Mouse (Mus musculus) lung, postnatal 0 days (tissue): ENCODE data around the gene Ttc26. TPM values are rescaled to one million over a fixed set of nuclear protein-coding genes. Genes with fewer than 3 reads are reported as not detected.

Source experiments
- ATAC-seq: fragments of 200-750 bp; cut with Nextera tagmentation; 2 replicates; pipeline ENCODE4 v1.8.0; 2017; ENCODE audit warnings: moderate library complexity
- DNase-seq: peaks from one replicate; pipeline ENCODE4 v3.0.0-alpha.2; 2016; ENCODE audit warnings: low spot score
- H3K27ac ChIP-seq: fragments of 300-500 bp; sonication (generic); 2 replicates; pipeline ENCODE4 v1.5.1; 2014; ENCODE audit warnings: antibody characterized with exemption, mild to moderate bottlenecking, low read length, mixed read lengths
- H3K27me3 ChIP-seq: fragments of 300-500 bp; sonication (generic); replicated peaks from 2 replicates; pipeline ENCODE4 v1.6.1; 2014; ENCODE audit warnings: low read length, mixed read lengths; ENCODE audit not compliant: insufficient read depth
- H3K36me3 ChIP-seq: fragments of 300-500 bp; sonication (generic); 2 replicates; pipeline ENCODE4 v1.6.1; 2014; ENCODE audit warnings: low read length, mixed read lengths; ENCODE audit not compliant: insufficient read depth
- H3K4me1 ChIP-seq: fragments of 300-500 bp; sonication (generic); 2 replicates; pipeline ENCODE4 v1.6.1; 2014; ENCODE audit warnings: antibody characterized with exemption, low read depth, low read length, mixed read lengths; ENCODE audit not compliant: insufficient read depth
- H3K4me2 ChIP-seq: fragments of 300-500 bp; sonication (generic); replicated peaks from 2 replicates; pipeline ENCODE4 v1.6.1; 2014; ENCODE audit warnings: low read depth, mild to moderate bottlenecking, low read length, moderate library complexity, mixed read lengths
- H3K4me3 ChIP-seq: fragments of 300-500 bp; sonication (generic); 2 replicates; pipeline ENCODE4 v1.5.1; 2014; ENCODE audit warnings: low read depth, low read length
- H3K9ac ChIP-seq: fragments of 300-500 bp; sonication (generic); replicated peaks from 2 replicates; pipeline ENCODE4 v1.6.1; 2014; ENCODE audit warnings: low read depth, mild to moderate bottlenecking
- H3K9me3 ChIP-seq: fragments of 300-500 bp; sonication (generic); 2 replicates; pipeline ENCODE4 v1.6.1; 2016; ENCODE audit warnings: low read length, mixed read lengths
- CTCF ChIP-seq: IDR thresholded peaks from 2 replicates; pipeline ENCODE4 v1.5.1; 2016; ENCODE audit warnings: antibody characterized with exemption, mild to moderate bottlenecking
- EP300 ChIP-seq: IDR thresholded peaks from 2 replicates; pipeline ENCODE4 v1.6.1; 2016; ENCODE audit warnings: antibody characterized with exemption, mild to moderate bottlenecking, control low read depth
- WGBS: fragments of 180-500 bp; shearing (Covaris S2); extraction: QIAGEN DNeasy Blood & Tissue Kit; methylation state at CpG from one replicate; pipeline ENCODE4 v1.1.7; 2014; 5-methylcytosine and 5-hydroxymethylcytosine counted together
- polyA plus RNA-seq: library from polyadenylated mRNA; unstranded; fragments of >200 nt; fragmentation: Nextera tagmentation; extraction: Ambion mirVana; gene quantifications from 2 replicates; pipeline ENCODE4 v1.2.1, GENCODE M21; 2015

The Ttc26 gene
- polyA plus RNA-seq, 1 experiment from 2014 or later, result 2.3 TPM

- DNase-seq, result peak; percentile 49
- Histone ChIP-seq H3K9me3 (no peaks in the 10 kb centered on the region), H3K27me3 (no peaks in the 10 kb centered on the region), H3K4me2 (no peak overlapping the region), H3K9ac (no peak overlapping the region), H3K4me3 (no peak overlapping the region), H3K36me3 (no peaks in the 10 kb centered on the region), H3K27ac (no peak overlapping the region), H3K4me1 (peaks cover 7% of the 10 kb centered on the region; the same call in 1 of the 2 replicates)
- WGBS, result 80% methylated on average over 12 of the region's 12 CpGs
- ATAC-seq, result 0 out of 2 replicates have a peak, but pooled peaks have one; percentile 14
- no peak for TF ChIP-seq CTCF
- no peak for TF ChIP-seq EP300
Observed at GRCm38 (mm10) chr6:38359736-38360499, 21.4 kb upstream of the Ttc26 start.

GRCm38 (mm10) chr6:38361065-38361464 lies 20.2 kb upstream of the Ttc26 start:
- DNase-seq (no peak), ATAC-seq (no peak)
- TF ChIP-seq CTCF (no peak), EP300 (no peak)
- H3K9me3 ChIP-seq, result no peaks in the 10 kb centered on the region
- no peak overlapping the region for H3K27ac ChIP-seq
- no peaks in the 10 kb centered on the region for H3K27me3 ChIP-seq
- no peaks in the 10 kb centered on the region for H3K36me3 ChIP-seq
- H3K4me3 ChIP-seq, result no peak overlapping the region
- H3K4me2 ChIP-seq, result no peak overlapping the region
- no peaks in the 10 kb centered on the region for H3K4me1 ChIP-seq
- H3K9ac ChIP-seq, result no peak overlapping the region
- WGBS, result 77% methylated on average over 4 of the region's 4 CpGs

GRCm38 (mm10) chr6:38361937-38362336 lies 19.3 kb upstream of the Ttc26 start:
- H3K9ac ChIP-seq, result no peak overlapping the region

GRCm38 (mm10) chr6:38363370-38363769 lies 17.9 kb upstream of the Ttc26 start:
- H3K27me3 ChIP-seq, result no peaks in the 10 kb centered on the region
- no peak for TF ChIP-seq CTCF
- TF ChIP-seq EP300, result no peak
- H3K4me3 ChIP-seq, result no peak overlapping the region
- 57% methylated on average over 4 of the region's 4 CpGs for WGBS
- H3K9ac ChIP-seq, result no peak overlapping the region
- no peaks in the 10 kb centered on the region for H3K36me3 ChIP-seq
- ATAC-seq, result no peak
- H3K4me2 ChIP-seq, result no peak overlapping the region
- no peak overlapping the region for H3K27ac ChIP-seq
- H3K4me1 ChIP-seq, result no peaks in the 10 kb centered on the region
- H3K9me3 ChIP-seq, result no peaks in the 10 kb centered on the region
- DNase-seq, result no peak

More at GRCm38 (mm10) chr6:38361937-38362336, 19.3 kb upstream of the Ttc26 start:
- H3K27me3 ChIP-seq, result no peaks in the 10 kb centered on the region
- TF ChIP-seq CTCF (no peak), EP300 (no peak)
- WGBS, result 39% methylated on average over 1 of the region's 1 CpGs
- no peak overlapping the region for H3K4me2 ChIP-seq
- no peaks in the 10 kb centered on the region for H3K36me3 ChIP-seq
- no peak overlapping the region for H3K27ac ChIP-seq
- H3K4me1 ChIP-seq, result no peaks in the 10 kb centered on the region
- no peak overlapping the region for H3K4me3 ChIP-seq
- no peaks in the 10 kb centered on the region for H3K9me3 ChIP-seq
- ATAC-seq (no peak), DNase-seq (no peak)

- H3K27me3 ChIP-seq, result no peaks in the 10 kb centered on the region
- no peak overlapping the region for H3K4me3 ChIP-seq
- TF ChIP-seq EP300 (no peak), CTCF (no peak)
- ATAC-seq (no peak), DNase-seq (no peak)
- no peak overlapping the region for H3K4me2 ChIP-seq
- H3K4me1 ChIP-seq, result no peaks in the 10 kb centered on the region
- no peak overlapping the region for H3K27ac ChIP-seq
- H3K9ac ChIP-seq, result no peak overlapping the region
- H3K9me3 ChIP-seq, result no peaks in the 10 kb centered on the region
- H3K36me3 ChIP-seq, result no peaks in the 10 kb centered on the region
Observed at GRCm38 (mm10) chr6:38364121-38364520, 17.1 kb upstream of the Ttc26 start.

GRCm38 (mm10) chr6:38369945-38370344 lies 11.3 kb upstream of the Ttc26 start:
- H3K9ac ChIP-seq, result no peak overlapping the region
- H3K4me3 ChIP-seq, result no peak overlapping the region
- TF ChIP-seq EP300 (no peak), CTCF (peak; percentile 27)
- WGBS, result 78% methylated on average over 3 of the region's 3 CpGs
- no peak overlapping the region for H3K4me2 ChIP-seq
- H3K9me3 ChIP-seq, result no peaks in the 10 kb centered on the region
- no peak for ATAC-seq
- no peaks in the 10 kb centered on the region for H3K36me3 ChIP-seq
- no peak for DNase-seq
- no peaks in the 10 kb centered on the region for H3K27me3 ChIP-seq
- no peak overlapping the region for H3K27ac ChIP-seq
- H3K4me1 ChIP-seq, result no peaks in the 10 kb centered on the region
